Mouse (Mus musculus): Measurements from ENCODE around the gene Klk5.

Klk5 gene

DNA sequence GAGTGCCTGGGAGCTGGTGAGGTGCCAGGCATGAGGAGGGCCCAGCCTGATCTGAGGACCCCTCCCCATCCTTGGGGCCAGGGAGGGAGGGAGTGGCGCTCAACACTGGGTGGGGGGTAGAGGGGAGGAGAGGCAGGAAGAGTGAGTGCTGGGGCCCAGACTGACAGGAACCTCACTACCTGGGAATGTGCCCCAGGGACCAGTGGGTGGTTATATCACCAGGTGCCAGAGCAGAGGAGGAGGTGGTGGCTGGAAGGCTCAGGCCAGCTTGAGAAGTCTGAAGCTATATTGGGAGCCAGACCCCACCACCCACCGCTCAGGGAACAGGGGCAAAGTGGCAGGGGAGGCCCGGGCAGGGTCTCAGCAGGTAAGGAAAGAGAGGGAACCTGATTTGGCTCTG is at the start of gene Klk5:
TSS of gene Klk5 (plus strand) at position 271 of the 400 bp plus-strand sequence.
- DNase-seq (ENCODE audit: extremely low read depth, low read depth) = no peak

DNA sequence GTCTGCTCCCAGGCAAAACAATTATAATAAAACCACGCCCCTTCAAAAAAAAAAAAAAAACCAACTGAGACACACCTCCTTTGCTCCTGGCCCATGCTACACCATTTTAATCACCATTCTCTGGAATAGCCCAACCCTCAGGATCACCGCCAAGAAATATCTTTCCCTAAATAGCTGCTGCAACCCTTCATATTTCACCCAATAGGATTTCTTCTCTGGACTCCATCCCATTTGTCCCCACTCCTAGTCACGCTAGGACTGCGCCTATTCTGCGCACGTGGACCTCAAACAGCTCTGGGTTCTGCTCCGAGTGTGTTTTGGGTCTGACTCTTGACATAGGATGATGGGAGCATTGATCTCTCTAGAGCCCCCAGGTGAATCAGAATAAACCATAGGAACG is 45.4 kb upstream of the Klk5 start:
- no peak for DNase-seq (ENCODE audit: extremely low read depth, low read depth)

DNA sequence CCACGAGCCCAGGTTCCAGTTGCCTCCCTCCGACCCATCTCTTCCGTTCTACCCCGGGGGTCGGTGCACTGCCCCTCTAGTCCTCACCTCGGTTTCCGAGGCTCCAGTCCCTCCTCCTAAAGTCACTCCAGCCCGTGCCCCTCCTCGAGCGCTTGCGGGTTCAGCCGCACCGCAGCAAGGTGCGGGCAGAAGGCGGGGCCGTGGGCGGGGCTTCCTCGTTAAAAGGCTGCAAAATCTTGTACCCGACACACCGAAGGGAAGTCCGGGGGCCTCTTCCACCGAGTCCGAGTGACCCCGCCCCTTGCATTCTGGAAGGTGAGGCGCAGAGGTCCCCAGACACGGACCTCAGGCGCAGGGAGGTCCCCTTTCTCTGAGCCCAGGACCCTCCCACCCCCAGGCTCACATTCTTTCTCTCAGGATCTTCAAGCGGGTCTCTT is 44.4 kb upstream of the Klk5 start, which contains the start of gene Klk8:
TSS of gene Klk8 (plus strand) at position 245 of the 437 bp plus-strand sequence.
- DNase-seq (ENCODE audit: extremely low read depth, low read depth) = no peak

DNA sequence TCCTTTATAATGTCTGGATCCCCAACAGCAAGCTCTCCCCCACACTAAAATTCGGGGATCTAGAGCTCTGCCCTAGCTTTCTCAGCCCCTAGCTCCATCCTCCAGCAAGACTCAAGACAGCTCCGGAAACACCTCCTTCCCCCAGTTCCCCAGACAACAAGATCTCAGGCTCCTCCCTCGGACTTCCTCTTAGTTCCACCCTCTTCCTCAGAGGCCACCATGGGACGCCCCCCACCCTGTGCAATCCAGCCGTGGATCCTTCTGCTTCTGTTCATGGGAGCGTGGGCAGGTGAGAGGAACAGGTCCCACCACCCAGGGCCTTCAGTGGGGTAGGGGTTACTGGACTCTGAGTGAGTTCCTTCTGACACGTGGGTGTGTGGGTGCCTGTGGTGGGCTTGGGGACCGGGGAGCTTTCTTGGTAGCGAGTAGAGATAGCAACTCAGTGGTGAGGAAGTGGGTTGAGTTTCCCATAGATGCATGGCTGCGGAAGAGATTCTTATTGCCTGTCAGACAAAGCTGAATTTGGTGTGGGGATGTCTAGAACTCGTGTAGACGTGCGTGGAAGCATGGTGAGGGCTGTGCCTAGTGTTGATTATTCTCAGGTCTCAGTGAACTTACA is 43.8 kb upstream of the Klk5 start:
- DNase-seq (ENCODE audit: extremely low read depth, low read depth) = no peak

DNA sequence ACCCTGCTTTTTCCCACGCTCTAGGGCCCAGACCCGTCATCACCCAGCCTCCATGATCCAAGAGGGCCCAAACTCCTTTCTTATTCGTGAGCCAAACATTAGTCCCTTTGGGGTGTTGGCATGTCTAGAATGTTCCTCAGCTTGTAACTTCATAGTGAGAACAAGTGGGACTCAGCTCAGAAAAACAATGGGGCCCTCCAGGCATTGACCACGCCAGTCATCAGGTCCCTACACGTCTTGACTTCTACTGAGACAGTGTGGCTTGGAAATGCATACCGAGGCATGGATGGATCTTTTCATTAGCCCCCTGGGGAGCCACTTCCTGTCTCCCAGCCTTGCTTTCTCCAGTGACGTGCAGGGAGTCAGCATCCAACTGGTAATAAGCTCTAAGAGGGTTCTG is 41.9 kb upstream of the Klk5 start:
- DNase-seq (ENCODE audit: extremely low read depth, low read depth) = no peak

DNA sequence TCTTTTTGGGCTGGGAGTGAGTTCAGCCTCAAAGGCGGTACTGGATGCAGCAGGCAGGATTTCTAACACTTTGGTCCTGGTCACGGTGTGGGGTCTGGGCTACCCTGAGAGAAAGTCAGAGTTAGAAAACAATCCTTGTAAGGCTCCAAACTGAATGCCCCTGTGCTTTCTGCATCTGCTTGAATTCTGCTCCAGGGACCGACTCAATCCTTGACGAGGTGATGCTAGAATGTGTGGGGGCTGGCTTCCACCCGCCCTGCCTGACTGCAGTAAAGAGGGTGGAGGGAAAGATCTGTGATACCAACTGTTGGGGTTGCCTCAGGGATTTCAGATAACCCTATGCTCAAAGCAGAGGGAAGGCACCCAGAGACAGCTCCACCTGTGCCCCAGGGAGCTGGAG is 30.8 kb upstream of the Klk5 start, which contains the start of gene Klk7:
TSS of gene Klk7 (plus strand) at position 301 of the 400 bp plus-strand sequence.
- no peak for DNase-seq (ENCODE audit: extremely low read depth, low read depth)

DNA sequence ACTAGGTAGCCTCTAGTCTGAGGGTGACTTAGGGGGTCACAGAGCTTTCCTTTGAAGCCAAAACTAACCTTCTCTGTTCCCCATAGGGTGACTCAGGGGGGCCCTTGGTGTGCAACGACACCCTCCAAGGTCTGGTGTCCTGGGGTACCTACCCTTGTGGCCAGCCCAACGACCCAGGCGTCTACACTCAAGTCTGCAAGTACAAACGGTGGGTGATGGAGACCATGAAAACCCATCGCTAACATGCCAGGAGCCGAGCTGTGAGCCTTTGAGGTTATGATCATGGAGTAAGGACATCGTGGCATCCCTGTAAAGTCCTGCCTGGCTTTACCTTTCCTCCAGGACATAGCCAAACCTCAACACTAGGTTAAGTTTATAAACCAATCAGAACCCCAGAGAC is 26.6 kb upstream of the Klk5 start:
- no peak for DNase-seq (ENCODE audit: extremely low read depth, low read depth)

DNA sequence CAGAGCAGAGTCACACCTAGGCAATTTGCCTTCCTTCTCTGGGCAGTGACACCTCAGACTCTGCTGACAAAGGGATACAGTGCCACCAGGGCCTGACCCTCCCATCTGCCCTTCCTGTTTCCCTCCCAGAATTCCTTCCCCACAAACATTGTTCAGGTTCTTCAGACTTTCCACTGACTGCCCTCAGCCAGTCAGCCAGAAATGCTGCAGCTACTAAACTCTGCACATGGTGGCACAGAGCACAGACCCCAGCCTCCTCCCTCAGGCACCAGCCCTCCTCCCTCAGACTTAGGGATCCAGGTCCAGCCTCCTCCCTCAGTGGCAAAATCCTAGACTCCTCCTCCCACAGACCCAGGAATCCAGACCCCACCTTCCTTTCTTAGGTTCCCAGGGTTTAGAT is 25.0 kb upstream of the Klk5 start:
- no peak for DNase-seq (ENCODE audit: extremely low read depth, low read depth)

DNA sequence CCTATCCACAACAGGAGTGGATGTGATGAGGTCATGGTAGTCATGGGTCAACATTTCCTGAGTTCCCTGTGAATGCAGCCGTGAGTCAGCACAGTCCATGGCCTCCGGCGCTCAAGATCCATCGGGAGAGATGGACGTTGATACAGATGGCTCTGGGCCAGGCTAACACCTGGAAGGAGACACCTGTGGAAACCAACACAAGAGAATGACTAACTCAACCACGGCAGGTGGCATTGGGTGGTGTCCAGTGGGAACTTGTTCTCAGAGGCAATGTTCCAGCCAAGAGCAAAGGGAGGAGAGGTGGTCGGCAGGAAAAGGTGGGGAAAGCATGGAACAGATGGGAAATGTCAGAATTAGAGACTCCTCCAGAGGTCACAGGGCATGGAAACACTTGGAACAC is 20.2 kb upstream of the Klk5 start:
- DNase-seq (ENCODE audit: extremely low read depth, low read depth) = no peak

DNA sequence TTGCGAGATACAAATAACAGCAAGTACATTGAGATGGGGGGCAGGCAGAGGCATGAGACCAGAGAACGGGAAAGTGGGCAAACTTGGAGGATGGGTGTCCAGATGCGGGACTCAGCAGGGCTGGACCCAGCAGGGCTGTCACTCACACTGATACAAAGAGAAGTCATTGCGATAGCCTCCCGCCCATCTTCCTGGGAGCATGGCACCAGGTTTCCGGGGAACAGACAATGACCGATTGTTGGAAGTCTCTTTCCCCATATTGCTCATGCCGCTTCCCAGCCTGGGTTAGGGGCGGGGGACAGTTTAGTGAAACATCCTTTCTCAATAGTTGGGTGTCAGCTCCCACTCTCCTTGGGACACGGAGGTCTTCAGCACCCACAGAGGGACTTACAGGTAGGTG is 17.6 kb upstream of the Klk5 start, which contains the start of gene Klk6:
TSS of gene Klk6 (plus strand) at position 301 of the 400 bp plus-strand sequence.
- DNase-seq (ENCODE audit: extremely low read depth, low read depth) = no peak

DNA sequence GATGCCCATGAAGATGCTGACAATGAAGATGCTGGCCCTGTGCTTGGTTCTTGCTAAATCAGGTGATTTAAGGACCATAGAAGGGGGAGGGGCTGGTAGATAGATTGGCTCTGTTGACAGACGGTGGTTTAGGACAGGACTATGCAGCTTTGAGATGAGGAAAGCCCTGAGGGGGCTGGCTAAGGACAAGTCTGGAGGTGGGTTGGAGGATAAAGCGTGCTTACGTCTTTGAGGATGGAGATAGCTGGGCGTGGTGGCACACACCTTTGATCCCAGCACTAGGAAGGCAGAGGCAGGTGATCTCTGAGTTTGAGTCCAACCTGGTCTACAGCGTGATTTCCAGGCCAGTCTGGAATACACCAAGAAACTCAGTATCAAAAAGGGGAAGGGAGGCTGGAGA is 15.7 kb upstream of the Klk5 start:
- no peak for DNase-seq (ENCODE audit: extremely low read depth, low read depth)

DNA sequence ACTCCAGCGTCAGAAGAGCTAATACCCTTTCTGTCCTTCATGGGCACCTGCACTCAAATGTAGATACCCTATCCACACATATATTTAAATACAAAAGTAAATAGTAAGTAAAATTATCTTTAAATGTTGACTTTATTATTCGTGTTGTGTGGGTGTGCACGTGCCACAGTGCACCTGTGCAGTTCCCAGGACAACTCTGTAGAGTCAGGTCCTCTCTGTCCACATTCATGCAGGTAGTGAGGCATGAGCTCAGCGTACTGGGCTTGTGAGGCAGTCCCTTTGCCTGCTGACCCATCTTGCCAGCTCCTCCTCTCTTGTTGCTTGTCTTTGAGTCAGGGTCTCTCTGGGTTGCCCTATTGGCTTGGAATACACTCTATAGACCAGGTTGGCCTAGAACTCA is 14.1 kb upstream of the Klk5 start:
- no peak for DNase-seq (ENCODE audit: extremely low read depth, low read depth)

DNA sequence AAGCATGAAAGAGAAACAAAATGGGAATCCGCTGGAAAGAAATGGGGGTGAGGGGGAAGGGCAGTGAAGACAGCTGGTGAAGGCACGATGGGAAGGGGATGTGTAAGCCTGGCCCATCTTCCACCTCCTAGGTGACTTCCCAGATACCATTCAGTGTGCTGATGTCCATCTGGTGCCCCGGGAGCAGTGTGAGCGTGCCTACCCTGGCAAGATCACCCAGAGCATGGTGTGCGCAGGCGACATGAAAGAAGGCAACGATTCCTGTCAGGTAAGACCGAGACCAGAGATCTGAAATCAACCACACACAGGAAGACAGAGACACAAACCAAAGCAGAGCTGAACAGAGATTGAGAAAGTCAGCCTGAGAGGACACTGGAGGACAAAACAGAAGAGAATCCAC is 12.8 kb upstream of the Klk5 start:
- no peak for DNase-seq (ENCODE audit: extremely low read depth, low read depth)

DNA sequence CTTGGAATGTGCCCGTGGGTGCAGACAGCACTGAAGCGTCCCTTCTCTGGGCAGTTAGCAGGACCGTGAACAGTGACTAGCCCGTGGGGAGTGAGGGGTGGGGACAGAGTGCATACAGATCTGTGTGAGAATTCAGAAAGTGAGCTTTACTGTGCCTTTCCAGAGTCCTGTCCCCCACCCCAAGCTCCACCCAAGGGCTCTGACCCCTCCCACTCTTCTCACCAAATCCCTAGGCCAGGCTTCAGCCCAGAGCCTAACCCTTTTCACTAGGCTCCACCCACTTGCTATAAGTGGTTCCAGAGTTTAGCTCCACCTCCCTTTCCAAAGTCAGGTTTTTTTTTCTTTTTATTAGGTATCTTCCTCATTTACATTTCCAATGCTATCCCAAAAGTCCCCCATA is 2.0 kb downstream of the Klk5 start:
- DNase-seq (ENCODE audit: extremely low read depth, low read depth) = no peak

DNA sequence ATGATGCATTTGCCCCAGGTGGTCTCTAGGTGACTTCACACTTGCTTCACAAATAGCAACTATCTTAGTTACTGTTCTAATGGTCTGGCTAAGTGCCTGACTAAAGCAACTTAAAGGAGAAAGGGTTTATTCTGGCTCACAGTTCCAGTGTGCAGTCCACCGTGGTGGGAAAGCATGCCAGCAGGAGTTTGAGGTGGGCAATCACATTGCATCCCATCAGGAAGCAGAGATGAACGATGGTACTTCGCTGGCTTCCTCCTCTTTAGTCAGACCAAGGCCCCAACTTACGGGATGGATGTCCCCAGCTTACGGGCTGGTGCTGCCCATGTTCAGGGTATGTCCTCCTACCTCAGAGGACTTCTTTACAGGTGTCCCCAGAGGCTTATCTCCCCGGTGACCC is 9.8 kb downstream of the Klk5 start:
- no peak for DNase-seq (ENCODE audit: extremely low read depth, low read depth)

DNA sequence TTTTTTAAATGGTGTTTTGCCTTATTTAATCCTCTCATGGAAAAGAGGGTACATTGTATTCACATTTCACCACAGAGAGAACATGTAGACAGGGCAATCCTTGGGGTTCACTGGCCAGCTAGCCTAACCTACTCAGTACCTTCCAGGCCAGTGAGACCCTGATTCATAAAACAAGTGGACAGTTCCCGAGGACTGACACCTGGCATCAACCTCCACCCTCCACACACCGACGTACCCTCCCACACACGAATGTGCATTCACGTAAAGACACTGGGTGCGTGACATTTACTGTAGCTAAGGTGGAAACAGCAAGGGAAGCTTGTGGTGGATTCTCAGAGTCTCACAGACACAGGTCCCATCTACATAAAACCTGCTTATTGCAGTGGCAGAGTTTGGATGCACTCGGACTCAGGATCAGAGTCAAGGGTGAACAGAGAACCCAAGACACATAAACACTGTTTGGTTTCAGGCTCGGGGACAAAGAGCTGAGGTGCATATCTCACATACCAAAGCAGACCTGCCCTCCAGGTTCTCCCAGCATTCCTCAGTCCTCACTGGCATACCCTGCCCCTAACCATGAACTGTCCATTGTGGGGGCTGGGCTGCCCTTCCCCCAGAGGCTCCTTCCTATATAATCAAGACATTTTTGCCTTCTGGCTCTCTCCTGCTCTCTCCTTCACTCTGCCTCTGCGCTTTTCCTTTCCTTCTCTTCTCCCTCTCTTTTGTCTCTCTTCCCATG is 13.0 kb downstream of the Klk5 start:
- no peak for DNase-seq (ENCODE audit: extremely low read depth, low read depth)

DNA sequence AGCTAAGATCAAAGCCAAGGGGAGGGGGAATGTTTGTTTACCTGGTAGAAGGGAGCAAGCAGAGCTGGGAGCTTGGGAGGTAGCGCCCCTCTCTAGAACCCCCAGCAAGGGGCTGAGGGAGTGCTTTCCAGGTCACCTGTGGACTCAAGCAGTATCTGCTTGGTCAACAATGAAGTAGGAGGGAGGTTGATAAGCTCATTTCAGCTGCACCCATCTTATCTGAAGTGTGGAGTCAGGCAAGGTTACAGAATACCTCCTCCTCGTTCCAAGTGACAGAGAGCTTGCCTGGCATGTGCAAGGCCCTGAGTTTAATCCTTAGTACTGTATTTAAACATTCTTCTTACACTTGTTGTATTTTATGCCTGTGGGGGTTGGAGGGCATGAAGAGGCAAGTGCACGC is 13.9 kb downstream of the Klk5 start:
- DNase-seq (ENCODE audit: extremely low read depth, low read depth) = no peak

DNA sequence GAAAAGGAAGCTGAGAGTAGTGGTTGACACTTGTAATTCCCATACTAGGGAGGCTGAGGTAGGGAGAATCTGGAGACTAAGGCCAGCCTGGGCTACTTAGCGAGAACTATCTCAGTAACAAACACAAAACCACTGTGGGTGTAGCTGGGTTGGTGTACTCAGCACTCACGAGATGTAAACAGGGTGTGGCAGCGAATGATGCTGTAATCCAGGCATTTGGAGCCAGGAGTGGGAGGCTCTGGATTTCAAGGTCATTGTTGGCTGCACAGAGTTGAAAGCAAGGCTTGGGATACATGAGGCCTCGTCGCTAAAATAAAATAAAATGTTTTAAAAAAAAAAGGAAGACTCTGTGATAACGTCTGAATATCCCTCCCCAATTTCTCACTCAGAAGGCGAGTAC is 14.5 kb downstream of the Klk5 start:
- no peak for DNase-seq (ENCODE audit: extremely low read depth, low read depth)

DNA sequence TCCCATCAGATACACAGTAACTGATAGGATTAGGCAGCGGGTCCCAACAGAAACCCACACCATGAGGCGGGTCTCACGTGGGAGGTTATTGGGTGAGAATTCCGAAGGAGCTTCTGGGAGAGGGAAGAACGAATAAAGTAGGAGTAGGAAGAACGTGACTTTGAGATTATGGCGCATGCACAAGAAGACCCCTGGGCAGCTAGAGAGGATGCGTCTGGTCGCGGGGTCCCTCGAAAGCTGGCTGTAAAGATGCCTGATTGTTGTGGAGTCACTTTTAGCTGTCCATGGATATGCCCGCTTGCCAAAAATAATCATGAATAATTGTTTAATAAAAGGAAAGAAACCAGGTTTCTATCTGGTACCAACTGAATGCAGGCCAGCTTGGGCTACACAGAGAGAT is 15.7 kb downstream of the Klk5 start:
- DNase-seq (ENCODE audit: extremely low read depth, low read depth) = no peak

DNA sequence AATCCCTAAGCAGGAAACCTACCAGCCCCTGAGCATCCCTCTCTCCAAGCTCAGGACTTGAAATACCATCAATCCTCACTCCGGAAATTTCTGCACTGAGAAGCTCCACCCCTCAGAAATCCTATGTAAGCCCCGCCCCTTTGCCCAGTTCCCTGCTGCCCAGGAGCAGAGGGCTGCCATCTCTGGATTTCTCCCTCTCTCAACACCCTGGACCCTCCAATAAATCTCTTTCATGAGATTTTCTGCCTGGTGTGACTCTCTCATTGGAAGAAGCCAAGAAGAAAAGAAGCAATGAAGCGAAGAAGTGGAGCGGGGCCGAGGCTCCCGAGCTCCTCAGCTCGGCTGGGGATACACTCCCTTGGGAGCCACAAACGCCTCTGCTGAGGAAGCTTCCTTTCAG is 18.6 kb downstream of the Klk5 start:
- DNase-seq (ENCODE audit: extremely low read depth, low read depth) = no peak

DNA sequence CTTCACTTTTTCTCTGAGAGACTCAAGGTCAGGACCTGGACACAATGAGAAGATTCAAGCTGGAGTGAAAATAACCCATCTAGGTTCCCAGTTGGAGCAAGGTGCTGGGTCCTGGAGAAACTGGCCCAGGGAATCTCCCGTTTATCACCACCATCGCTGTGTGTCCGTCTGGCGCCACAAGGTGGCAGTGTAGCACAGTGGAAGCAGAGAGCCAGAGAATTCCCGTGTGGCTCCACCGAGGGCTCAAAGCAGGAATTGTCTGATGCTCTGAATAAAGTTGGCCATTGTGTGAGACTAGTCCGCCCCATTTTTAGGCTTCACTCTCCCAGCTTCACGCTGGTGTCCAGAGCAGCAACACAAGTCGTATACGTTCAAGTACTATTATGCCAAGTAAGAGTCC is 31.5 kb downstream of the Klk5 start:
- no peak for DNase-seq (ENCODE audit: extremely low read depth, low read depth)

DNA sequence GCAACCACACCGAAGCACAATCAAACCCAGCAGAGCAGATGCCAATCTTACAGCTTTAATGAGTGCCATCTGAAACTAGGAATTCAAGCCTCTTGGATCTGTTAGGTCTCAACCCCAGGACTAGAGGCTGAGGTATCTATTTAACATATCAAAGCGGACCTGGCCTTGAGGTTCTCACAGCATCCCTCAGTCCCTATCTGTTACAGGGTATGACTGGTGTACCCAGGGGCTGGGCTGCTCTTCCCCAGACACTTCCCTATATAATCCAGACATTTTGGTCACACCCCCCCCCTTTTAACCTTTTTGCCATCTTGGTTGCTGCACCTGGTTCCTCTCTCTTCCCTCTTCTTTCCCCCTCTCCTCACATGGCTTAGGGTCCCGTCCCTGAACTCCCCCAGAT is 31.9 kb downstream of the Klk5 start:
- DNase-seq (ENCODE audit: extremely low read depth, low read depth) = no peak

DNA sequence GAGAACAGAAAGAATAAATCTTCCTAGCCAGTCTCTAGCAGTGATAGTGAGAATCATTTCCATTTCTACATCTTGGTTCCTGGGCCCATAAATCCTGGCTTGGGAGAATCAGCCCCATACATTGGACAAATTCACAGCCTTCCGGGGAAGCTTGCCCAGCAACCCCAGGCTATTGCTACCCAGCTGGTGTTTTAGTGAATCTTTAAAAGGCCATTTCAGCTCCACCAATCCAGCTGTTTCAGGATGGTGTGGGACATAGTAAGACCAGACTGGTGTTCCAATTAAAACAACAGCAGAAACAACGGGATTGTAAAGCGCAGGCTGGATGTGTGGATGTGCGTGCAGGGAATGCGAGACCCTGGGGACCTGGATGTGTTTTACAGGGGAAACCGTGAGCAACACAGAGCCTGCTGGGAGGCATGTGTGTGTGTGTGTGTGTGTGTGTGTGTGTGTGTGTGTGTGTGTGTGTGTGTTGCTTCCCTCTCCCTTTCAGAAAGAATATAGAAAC is 33.2 kb downstream of the Klk5 start:
- DNase-seq (ENCODE audit: extremely low read depth, low read depth) = no peak
